In the genomic region with DNA sequence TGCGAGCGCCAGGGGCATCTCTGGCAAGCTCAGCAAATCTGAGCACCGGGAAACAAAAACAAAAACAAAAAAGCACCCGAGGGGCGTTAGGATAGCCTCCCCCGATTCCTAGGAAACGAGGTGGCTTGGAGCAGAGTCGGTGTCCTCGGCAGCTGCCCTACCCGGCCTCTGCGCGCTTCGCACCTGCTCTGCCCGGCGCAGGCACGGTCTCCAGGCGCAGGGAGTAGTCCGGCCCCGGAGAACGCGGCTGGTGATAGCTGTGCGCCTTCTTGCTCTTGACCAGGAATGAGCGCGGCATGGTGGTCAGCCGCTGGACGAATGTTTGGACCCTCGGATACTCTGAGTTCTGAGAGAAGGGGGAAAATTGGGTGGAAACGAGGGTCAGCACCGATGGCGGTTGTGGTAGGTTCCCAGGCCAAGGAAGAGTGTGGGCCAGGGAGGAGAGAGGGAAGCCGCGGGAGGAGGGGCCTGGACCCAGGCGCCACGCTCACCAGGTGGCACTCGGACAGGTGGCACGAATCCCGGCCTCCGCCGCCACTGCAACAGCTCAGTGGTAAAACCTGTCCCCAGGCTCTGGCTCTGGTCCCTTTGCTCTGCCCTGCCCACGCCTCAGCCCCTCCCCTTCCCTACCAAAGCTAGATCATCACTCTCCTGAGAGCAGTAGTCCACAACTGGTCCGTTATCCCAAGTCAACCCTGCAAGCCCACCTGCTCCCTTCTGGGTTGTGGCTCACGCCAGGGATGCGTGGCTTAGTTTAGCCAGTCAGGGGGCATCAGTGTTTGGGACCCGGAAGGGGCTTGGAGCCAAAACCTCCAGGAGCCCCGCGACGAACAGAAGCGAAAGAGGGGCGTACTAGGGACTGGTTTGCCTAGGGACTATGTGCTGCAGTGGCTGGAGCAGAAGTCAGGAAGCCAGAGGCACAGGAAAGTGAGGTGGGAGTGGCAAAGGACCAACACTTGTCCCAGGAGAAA, we compare ENCODE assay signal across 9 mouse cellular contexts. TPM values are rescaled to one million over a fixed set of nuclear protein-coding genes. Genes with fewer than 3 reads are reported as not detected.
A peak's percentile ranks its signal among the peaks of the same experiment; 100 is the strongest.
DNase-seq lines count a peak whose midpoint lies in the region; ATAC-seq lines count a peak whose summit lies in the region.
"Had no signal": no experiment of that assay in that cellular context is flagged by ENCODE, and none has a peak within 500 bp of the region (broad histone marks: within the 10 kb centered on the region; RNA-seq: fewer than 3 reads in every experiment).

No protein-coding gene starts in this region.

- no peaks in the 10 kb centered on the region for H3K9me3 ChIP-seq in lung, embryonic 15.5 days

- peak overlapping the region; percentile 19; the same call in 1 of the 2 replicates for H3K9ac ChIP-seq in lung, embryonic 15.5 days

- no peak for ATAC-seq in lung, embryonic 15.5 days (ENCODE audit: borderline replicate concordance, extremely low read depth, low FRiP score, low TSS enrichment)

- peak overlapping the region; percentile 62 for H3K4me2 ChIP-seq in lung, embryonic 15.5 days

- peaks cover 100% of the 10 kb centered on the region for H3K27me3 ChIP-seq in lung, embryonic 15.5 days

- H3K27ac ChIP-seq in lung, embryonic 15.5 days = no peak overlapping the region

- 2% methylated on average over 49 of the region's 49 CpGs for WGBS in lung, embryonic 15.5 days

- peak overlapping the region; percentile 27 for H3K4me3 ChIP-seq in lung, embryonic 15.5 days

- H3K4me1 ChIP-seq in lung, embryonic 15.5 days = peaks cover 73% of the 10 kb centered on the region

- no peaks in the 10 kb centered on the region for H3K36me3 ChIP-seq in lung, embryonic 15.5 days

- peak; percentile 66 to 68 for DNase-seq in B cell, adult 2 months
- peak; percentile 54 for DNase-seq in CD4-positive helper T cell, adult 2 months (ENCODE audit: low read depth, low spot score)
- peak; percentile 25 for DNase-seq in fat pad, adult 2 months (ENCODE audit: extremely low read depth, low read depth, low spot score)
- peak; percentile 67 for DNase-seq in induced T-regulatory cell, adult 2 months (ENCODE audit: low read depth)
- DNase-seq in spleen, postnatal 4 days (ENCODE audit: low spot score in 2 of 2) = peak; percentile 28 to 68
- no peak for DNase-seq in right cerebral cortex, adult 2 months (ENCODE audit: low spot score in 2 of 2)
- DNase-seq in layer of hippocampus, adult 9-10 months (ENCODE audit: low spot score) = no peak

RNA-seq across cellular contexts. Expression of gene Gfi1, which starts 2.0 kb away (rescaled TPM):
- 0.23 and 0.86 TPM in 2 replicates for polyA plus RNA-seq in lung, embryonic 15.5 days (2015; fragmentation: Nextera tagmentation; extraction: Ambion mirVana)
- polyA plus RNA-seq: cortical plate, adult 2 months had no signal

Comparison
In these comparisons a context has a peak if more than half of its experiments do, and no peak if none do; other contexts are left out.
1. DNase-seq: peak in B cell, adult 2 months (2 of 2), CD4-positive helper T cell, adult 2 months (single experiment), fat pad, adult 2 months (single experiment), induced T-regulatory cell, adult 2 months (single experiment) and spleen, postnatal 4 days (2 of 2); none in right cerebral cortex, adult 2 months (0 of 2) and layer of hippocampus, adult 9-10 months (single experiment).